Mouse (Mus musculus) left cerebral cortex, postnatal 10 days (tissue): Measurements from ENCODE around the gene Itih3. TPM values are rescaled to one million over a fixed set of nuclear protein-coding genes. Genes with fewer than 3 reads are reported as not detected.
A peak's percentile ranks its signal among the peaks of the same experiment; 100 is the strongest.

Experiments used
- DNase-seq, 2 experiments: peaks; one replicate each; pipeline ENCODE4 v3.0.0; 2021 to 2022; ENCODE audit warnings: low spot score in 2 of 2, mixed read lengths in 1 of 2; ENCODE audit errors: extremely low spot score in 1 of 2
- intact Hi-C: fragments of 180-260 bp; cut with DNase I; formaldehyde crosslinking; loops from one replicate; pipeline ENCODE4 v1.15.1; 2025
- total RNA-seq, 2 experiments: library from RNA; stranded (reverse); gene quantifications; 2 replicates each; pipeline ENCODE4 v1.2.3; 2021

Gene Itih3
- total RNA-seq = 1 to 10 TPM; 6.3 to 7.6 TPM

DNA sequence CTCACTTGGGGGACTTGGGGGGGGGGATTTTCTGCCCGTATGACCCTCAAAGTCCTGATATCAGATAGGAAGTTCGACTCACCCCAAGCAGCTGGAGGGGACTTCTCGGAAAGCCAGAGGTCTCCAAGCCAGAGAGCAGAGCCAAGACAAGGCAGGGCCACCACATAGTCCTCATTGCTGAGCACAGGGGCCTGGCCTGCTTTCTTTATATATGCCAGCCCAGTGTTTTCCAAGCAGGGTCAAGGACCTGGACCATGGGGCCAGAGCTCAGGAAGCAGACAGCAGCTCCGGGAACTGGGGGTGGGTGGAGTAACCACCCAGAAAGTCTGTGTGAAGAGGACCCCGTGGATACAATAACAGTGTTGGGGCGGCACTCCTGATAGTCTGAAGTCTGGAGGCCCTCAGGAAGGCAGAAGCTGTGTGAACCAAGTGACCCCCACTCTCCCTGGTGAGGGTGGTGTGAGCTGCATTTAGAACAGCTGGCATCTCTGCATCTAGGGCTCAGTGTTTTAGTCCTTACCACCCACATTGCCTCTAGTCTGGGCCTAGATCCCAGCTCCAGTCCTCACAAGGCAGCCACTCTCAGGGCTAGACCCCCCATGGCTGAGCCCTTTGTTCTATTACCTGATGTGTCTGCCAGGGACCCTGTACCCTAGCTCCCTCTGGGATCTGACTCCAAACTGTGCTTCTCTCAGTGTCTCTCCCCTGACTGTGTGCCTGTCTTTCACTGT is at the start of gene Itih3:
Gene Itih3 (minus strand): TSS at position 386 of the 731 bp plus-strand sequence.
- intact Hi-C loops = no loop called here

DNA sequence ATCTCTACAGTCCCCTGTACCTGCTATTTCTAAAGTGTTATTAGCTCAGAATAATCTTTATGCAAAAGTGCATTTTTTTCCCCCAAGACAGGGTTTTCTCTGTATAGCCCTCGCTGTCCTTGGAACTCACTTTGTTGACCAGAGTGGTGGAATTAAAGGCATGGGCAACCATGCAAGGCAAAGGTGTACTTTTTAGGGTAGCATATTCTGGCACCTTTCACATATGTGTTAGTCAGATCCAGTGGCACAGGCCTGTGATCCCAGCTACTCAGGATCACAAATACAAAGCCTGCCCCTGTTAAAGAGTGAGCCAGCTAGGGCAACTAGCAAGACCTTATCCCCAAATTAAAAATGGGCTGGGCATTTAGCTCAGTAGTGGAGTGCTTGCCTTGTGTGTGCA is 36.8 kb upstream of the Itih3 start:
- DNase-seq = no peak
- intact Hi-C loops = no loop called here

More for the DNA sequence above, at the start of gene Itih3:
- peak; percentile 31 to 36 for DNase-seq

DNA sequence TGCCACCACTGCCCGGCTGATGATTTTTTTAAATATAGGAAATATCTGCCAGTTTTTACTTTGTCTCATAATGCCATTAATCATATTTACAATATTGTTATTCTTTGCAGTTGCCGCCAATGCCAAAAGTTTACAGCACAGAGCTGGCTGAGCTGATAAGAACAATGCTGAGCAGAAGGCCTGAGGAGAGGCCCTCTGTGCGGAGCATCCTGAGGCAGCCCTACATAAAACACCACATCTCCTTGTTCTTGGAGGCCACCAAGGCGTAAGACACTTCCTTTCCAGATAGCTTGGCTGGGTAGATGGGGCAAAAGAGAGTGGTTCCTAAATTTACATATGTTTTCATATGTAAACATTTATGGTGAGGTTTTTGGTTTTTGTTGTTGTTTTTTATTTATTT is 35.5 kb upstream of the Itih3 start:
- no peak for DNase-seq
- intact Hi-C loops = no loop called here

DNA sequence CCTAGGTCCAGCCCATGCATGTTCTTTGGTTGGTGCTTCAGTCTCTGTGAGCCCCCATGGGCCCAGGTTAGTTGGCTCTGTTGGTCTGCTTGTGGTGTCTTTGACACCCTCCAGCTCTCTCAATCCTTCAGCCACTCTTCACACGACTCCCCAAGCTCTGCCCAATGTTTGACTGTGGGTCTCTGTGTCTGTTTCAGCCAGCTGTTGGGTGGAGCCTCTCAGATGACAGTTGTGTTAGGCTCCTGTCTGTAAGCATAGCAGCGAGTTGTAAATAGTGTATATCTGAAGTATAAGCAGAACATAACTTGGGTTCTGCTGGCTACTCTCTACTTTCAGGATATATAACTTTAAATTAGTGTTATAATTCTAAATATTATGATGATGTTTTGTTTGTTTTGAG is 35.0 kb upstream of the Itih3 start:
- DNase-seq = no peak
- intact Hi-C loops = no loop called here

- intact Hi-C loops = no loop called here
- peak; percentile 97 to 98 for DNase-seq
Measured at GRCm38 (mm10) chr14:30951154-30951825, 27.7 kb upstream of the Itih3 start, which contains the start of gene Nek4. TSS of gene Nek4 (plus strand) at chr14:30951377.

DNA sequence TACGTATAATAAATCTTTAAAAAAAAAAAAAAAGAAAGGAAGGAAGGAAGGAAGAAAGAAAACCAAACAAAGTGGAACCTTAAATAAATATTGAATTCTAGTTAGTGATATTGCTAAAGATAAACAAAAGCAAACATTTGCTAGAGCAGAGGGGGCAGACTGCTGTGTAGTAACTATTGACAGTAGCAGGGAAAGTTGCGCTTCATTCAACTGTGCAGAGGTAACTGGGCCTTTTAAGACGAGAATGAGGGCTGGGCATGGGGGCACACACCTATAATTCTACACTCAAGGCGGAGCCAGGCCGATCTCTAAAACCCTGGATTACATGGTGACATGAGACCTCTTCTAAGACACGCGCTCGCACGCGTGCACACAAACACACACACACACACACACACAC is 26.4 kb upstream of the Itih3 start:
- intact Hi-C loops = no loop called here
- no peak for DNase-seq

- intact Hi-C loops = loop anchor here (5.0 kb wide), 1 partner anchor 77 kb away; no protein-coding TSS in a partner anchor
Measured at GRCm38 (mm10) chr14:30944745-30945144, 21.2 kb upstream of the Itih3 start.

GRCm38 (mm10) chr14:30943860-30944674 is 20.5 kb upstream of the Itih3 start:
- intact Hi-C loops = loop anchor here (5.0 kb wide), 1 partner anchor 77 kb away; no protein-coding TSS in a partner anchor
- peak; percentile 36 to 62 for DNase-seq

More at GRCm38 (mm10) chr14:30944745-30945144, 21.2 kb upstream of the Itih3 start:
- DNase-seq = no peak

- intact Hi-C loops = loop anchor here (5.0 kb wide), 1 partner anchor 76 kb away; no protein-coding TSS in a partner anchor
- DNase-seq = no peak
Measured at GRCm38 (mm10) chr14:30943038-30943437, 19.5 kb upstream of the Itih3 start, which contains the start of gene Itih1. TSS of gene Itih1 (minus strand) at chr14:30943289.

DNA sequence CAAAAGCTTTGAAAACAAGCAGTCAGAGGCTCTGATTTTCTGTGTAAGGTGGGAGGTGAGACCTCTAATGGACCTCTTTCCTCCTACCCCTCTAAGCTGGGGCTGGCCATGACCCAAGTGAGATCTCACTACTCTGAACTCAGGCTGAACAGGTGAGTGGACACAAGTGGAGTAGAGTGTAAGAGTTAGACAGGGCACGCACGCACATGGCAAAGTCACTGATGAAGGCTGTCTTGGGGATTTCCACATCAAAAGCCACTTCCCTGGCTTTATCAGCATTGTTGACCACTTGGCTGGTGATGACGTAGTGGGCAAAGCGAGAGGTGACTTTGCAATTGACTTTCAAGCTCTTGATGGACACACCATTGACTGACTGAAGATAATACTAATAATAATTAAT is 18.7 kb upstream of the Itih3 start:
- intact Hi-C loops = loop anchor here (5.0 kb wide), 1 partner anchor 75 kb away; no protein-coding TSS in a partner anchor
- DNase-seq = no peak

GRCm38 (mm10) chr14:30933351-30933750 is 9.8 kb upstream of the Itih3 start:
- DNase-seq = no peak
- intact Hi-C loops = no loop called here

- intact Hi-C loops = no loop called here
- no peak for DNase-seq
Measured at GRCm38 (mm10) chr14:30930386-30930785, 6.8 kb upstream of the Itih3 start.

DNA sequence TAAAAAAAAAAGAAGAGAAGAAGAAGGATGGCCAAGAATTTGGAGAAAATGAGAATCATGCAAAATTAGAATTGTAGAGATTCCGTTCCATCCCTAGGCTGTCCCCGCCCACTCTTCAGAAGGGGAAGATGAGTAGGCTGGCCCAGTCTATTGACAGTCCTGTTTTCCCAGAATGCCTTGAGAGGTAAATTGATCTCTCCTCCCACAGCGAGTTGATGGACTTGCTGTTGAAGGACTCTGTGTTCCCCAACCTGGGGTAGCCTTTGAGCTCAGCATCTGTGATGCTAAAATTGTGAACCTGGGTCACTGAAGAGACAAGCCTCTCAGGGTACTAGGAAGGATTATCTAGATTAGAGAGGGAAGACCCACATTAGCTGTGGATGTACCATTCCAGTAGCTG is 1.9 kb upstream of the Itih3 start:
- intact Hi-C loops = no loop called here
- DNase-seq = no peak

- intact Hi-C loops = no loop called here
- peak in 1 of 2 experiments; percentile 26 for DNase-seq
Measured at GRCm38 (mm10) chr14:30922053-30922670, 1.4 kb downstream of the Itih3 start.

GRCm38 (mm10) chr14:30916516-30916915 is 7.0 kb downstream of the Itih3 start:
- intact Hi-C loops = no loop called here
- DNase-seq = no peak

GRCm38 (mm10) chr14:30913404-30913803 is 10.2 kb downstream of the Itih3 start:
- intact Hi-C loops = no loop called here
- peak in 1 of 2 experiments; percentile 43 for DNase-seq

- DNase-seq = no peak
- intact Hi-C loops = no loop called here
Measured at GRCm38 (mm10) chr14:30912641-30913040, 10.9 kb downstream of the Itih3 start.

- intact Hi-C loops = no loop called here
- DNase-seq = no peak
Measured at GRCm38 (mm10) chr14:30911141-30911540, 12.4 kb downstream of the Itih3 start.

DNA sequence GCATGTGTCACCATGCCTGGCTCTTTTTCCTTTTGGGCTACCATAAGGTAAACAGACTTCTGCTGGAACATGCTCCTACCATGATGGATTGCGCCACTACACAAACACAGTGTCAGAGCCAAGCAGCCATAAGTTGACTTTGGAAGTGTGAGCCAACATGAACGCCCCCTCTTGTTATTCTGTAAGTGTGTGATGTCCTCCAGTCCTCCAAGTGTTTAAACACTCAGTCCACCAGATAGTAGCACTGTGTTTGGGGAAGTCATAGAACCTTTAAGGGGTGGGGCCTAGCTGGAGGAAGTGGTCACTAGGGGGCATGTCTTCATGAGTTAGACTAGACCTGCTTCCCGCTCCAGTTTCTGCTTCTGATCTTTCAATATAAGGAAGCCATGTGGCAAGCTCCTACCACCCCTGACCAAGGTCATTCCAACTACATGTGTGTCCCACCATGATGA is 15.7 kb downstream of the Itih3 start:
- intact Hi-C loops = no loop called here
- DNase-seq = no peak
